Mouse (Mus musculus) CH12F3 (cell line): ENCODE data around the gene Rassf5.

ENCODE experiments used
- in situ Hi-C: fragments of 300-500 bp; cut with MboI; formaldehyde crosslinking; loops from 2 replicates; pipeline ENCODE4 v1.14.3; 2020; ENCODE audit warnings: low sequenced_read_pairs

Rassf5 gene

GRCm38 (mm10) chr1:131212956-131213355, 32.1 kb downstream of the Rassf5 start:
- in situ Hi-C loops, result no loop called here

GRCm38 (mm10) chr1:131211655-131212054, 33.4 kb downstream of the Rassf5 start:
- in situ Hi-C loops, result no loop called here

DNA sequence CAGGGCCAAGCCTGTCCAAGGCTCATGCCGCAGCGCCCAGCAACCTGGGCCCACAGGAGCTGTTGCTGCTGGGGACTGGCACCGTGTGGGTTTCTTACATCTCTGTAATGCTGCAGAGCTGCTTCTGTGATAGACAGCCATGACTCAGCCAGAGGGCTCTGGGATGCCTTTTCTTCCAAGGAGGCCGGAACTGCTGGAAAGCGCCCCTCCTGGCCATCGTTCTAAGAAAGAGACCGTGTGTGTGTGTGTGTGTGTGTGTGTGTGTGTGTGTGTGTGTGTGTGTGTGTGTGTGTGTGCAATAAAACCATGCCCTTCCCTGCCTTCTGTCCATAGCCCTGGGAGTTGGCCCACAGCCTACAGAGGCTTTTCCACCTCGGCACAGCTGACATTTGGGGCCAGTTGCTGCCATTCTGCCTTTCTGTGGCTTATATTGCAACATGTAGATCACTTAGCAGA, 35.1 kb downstream of the Rassf5 start:
- in situ Hi-C loops, result no loop called here

DNA sequence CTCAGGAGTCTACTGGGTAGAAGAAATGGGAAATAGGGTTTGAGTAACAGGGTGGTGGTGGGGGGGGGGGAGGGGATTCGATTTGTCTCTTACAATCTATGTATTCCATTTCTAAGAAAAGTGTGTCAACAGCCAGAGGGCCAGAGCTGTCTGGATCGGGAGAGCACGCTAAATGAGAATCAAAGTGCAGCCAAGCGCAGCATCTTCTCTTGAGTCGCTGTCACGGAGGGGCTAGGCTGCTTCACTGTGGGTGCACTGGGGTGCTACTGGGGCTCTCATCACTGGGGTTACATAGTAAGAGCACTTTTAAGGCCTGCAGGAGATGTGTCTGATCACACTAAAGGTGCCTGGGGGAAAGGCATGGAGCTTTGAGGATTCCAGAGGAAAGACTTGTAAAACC, 36.3 kb downstream of the Rassf5 start:
- in situ Hi-C loops, result no loop called here

DNA sequence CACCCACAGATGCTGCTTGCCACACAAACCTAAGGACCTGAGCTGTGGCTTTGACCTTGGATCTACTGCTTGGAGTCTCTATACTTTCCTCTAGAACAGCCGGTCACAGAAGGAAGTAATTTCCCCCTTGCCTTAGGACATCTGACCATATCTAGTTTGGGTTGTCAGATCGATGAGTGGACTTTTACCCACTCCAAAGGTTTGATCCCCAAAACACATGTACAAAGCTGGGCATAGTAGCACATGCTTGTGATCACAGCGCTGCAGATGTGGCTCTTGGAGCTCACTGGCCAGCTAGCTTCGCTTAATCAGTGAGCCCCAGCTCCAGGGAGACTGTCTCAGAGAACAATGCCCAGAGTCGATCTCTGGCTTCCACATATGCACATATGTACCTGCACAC, 37.0 kb downstream of the Rassf5 start:
- in situ Hi-C loops, result no loop called here

- in situ Hi-C loops, result no loop called here
These were observed 37.5 kb downstream of the Rassf5 start for GRCm38 (mm10) chr1:131207531-131207930.

DNA sequence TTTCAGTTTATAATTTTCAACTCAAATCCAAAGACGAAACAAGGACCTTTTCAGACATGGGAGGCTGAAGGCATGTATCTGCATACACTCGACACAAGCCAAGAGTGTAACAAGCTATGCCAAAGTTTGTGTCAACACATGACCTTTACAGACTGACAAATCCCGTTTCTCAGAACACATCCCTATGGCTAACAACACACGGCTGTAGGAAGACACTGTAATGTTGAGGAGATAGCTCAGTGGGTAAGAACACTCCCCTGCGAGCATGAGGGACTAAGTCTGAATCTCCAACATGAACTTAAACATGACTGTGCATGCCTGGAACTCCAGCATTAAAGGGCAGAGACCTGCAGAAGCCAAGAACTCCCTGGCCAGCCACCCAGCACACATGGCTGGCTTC, 38.7 kb downstream of the Rassf5 start:
- in situ Hi-C loops, result no loop called here

- in situ Hi-C loops, result no loop called here
These were observed 40.6 kb downstream of the Rassf5 start for GRCm38 (mm10) chr1:131204461-131204860.

DNA sequence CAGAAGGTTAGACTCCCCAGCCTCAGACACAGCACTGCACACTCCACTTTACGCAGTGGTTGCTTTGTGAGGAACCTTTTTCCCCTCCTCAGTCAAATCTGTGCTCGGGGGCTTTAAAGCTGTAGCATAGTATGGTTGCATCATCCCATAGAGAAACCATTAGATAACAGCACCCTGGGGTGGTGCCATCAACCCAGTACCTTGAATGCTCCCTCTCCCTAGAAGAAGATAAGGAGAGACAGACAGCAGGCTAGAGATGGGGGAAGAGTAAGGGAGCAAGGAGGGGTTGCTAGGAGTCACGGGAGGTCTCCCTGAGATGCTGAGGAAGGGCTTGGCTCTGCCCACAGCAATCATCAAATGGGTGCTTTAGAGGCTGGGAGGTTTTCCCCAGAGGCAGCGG, 43.7 kb downstream of the Rassf5 start:
- in situ Hi-C loops, result no loop called here

- in situ Hi-C loops, result no loop called here
These were observed 44.5 kb downstream of the Rassf5 start for GRCm38 (mm10) chr1:131200588-131200987.

DNA sequence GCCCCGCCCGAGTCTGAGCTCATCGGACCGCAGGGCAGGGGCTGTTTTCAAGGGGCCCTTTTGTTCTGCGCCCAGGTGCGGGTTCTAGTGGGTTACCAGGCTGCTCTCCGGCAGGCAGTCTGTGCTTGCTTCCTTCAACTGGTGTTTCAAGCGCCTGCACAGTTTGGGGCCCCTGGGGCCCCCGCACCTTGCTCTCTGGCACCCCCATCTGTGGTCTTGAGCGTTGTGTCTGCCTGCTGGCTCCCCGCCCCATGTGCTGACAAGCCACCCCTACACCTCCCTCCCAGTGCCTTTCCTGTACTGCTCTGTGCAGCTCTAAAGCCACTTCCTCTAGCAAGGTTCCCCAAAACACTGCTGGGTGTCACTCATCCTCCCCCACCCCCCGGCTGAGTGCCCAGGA, 45.1 kb downstream of the Rassf5 start:
- in situ Hi-C loops, result no loop called here

GRCm38 (mm10) chr1:131199118-131199821, 45.8 kb downstream of the Rassf5 start:
- in situ Hi-C loops, result no loop called here

DNA sequence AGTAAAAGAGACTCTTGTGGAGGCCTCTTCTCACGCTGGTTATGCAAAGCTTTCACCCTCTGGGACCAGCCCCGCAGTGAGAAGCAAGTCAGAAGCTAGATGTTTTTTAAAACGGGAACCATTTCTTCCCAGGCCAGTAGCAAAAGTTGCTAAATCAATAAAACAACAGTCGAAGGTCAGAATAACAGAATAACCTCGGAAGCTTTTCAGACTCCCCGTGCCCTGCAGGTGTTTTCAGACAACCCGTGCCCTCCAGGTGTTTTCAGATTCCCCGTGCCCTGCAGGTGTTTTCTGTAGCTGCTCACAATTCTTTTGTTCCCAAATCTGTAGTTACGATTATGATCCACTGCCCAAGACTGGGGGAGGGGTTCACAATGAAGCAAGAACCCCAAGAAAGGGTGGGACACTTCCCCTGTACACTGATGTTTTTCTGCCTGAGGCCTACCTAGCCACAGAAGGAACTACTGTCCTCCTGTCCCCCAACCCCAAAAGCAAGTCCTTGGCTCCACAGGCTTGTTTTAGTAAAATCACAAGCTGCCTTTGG, 46.6 kb downstream of the Rassf5 start:
- in situ Hi-C loops, result no loop called here

- in situ Hi-C loops, result no loop called here
These were observed 49.0 kb downstream of the Rassf5 start for GRCm38 (mm10) chr1:131196107-131196506.

- in situ Hi-C loops, result no loop called here
These were observed 49.4 kb downstream of the Rassf5 start for GRCm38 (mm10) chr1:131195653-131196052.

GRCm38 (mm10) chr1:131193746-131194145, 51.3 kb downstream of the Rassf5 start:
- in situ Hi-C loops, result no loop called here

GRCm38 (mm10) chr1:131188655-131189054, 56.4 kb downstream of the Rassf5 start:
- in situ Hi-C loops, result no loop called here

DNA sequence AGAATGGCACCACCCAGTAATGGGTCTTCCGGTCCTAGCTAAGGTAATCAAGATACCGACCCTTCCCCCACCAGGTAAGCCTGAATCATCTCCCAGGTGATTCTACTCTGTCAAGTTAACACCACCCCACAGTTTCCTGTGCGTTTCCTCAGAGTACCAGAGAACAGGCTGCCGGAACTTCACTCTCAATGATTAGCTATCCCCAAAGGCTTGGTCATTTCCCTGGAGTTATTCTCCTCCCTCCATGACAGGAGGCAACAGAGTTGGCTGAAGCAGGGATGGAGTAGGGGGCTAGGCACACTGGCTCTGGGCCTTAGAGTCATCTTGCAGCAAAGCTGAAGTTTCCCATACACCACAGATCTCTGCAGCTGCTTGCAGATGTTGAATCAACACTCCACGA, 57.2 kb downstream of the Rassf5 start:
- in situ Hi-C loops, result no loop called here

DNA sequence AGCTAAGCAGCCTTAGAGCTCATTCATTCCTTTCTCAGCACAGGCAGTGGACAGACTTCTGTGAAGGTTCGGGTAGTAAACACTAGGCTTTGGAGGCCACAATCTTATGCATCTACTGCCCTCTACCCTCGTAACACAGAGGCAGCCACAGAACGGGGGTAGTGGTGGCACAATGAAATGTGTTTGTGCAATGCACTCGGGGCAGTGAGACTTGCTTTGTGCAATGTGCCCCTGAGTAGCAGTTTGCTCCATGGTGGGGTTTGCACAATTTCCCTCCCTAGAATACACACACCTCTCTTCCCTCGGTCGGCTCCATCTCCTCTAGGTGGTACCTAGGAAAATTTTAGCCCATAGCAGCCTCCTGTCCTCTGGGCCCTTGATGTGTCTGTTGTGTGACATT, 58.1 kb downstream of the Rassf5 start:
- in situ Hi-C loops, result no loop called here

GRCm38 (mm10) chr1:131185821-131186506, 59.1 kb downstream of the Rassf5 start:
- in situ Hi-C loops, result no loop called here

- in situ Hi-C loops, result loop anchor here (5.0 kb wide), 1 partner anchor 72 kb away; no protein-coding TSS in a partner anchor
These were observed 60.0 kb downstream of the Rassf5 start for GRCm38 (mm10) chr1:131184956-131185660.
